ENCODE assay signal across 30 mouse cellular contexts in the genomic region with DNA sequence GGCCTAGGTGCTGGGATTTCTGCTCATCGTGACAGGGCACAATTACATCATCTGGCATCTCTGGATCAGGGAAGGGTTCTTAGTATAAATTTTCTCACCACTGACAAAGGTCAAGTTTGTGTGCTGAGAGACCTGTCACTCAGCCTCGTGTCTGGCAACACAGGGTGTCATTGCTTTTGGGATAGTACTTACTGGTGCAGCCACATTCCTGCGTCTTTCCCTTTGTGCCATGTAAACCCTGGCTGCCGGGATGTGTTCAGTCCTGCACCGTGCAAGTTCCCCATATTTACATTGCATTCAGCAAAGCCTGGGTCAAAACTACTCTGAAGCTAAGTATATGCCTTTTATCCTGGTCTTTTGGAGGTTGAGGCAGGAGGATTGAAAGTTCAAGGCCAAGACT. TPM values are rescaled to one million over a fixed set of nuclear protein-coding genes. Genes with fewer than 3 reads are reported as not detected.
A peak's percentile ranks its signal among the peaks of the same experiment; 100 is the strongest.
DNase-seq lines count a peak whose midpoint lies in the region; ATAC-seq and TF ChIP-seq lines count a peak whose summit lies in the region.
"Had no signal": no experiment of that assay in that cellular context is flagged by ENCODE, and none has a peak within 500 bp of the region (broad histone marks: within the 10 kb centered on the region; RNA-seq: fewer than 3 reads in every experiment).

No protein-coding gene starts in this region.

- TF ChIP-seq EP300 in stomach, postnatal 0 days (optimal IDR thresholded peaks at IDR 0.05), result peak; percentile 35

- no peak for ATAC-seq in limb, embryonic 15.5 days (ENCODE audit: insufficient number of reproducible peaks, low FRiP score, low TSS enrichment, low read depth)
- peak; percentile 73; the same call in 1 of the 2 replicates for ATAC-seq in stomach, postnatal 0 days (ENCODE audit: low FRiP score, low TSS enrichment)
- ATAC-seq: forebrain, embryonic 14.5 days; forebrain, postnatal 0 days; hindbrain, embryonic 16.5 days; Patski had no signal

- peak overlapping the region; percentile 22; the same call in 1 of the 2 replicates for H3K27ac ChIP-seq in limb, embryonic 15.5 days
- no peak overlapping the region for H3K27ac ChIP-seq in limb, embryonic 10.5 days
- H3K27ac ChIP-seq in small intestine, adult 2 months (ENCODE audit: insufficient read depth, low read depth, low read length), result peak overlapping the region; percentile 58
- H3K27ac ChIP-seq in stomach, postnatal 0 days (replicated peaks), result peak overlapping the region; percentile 86
- H3K27ac ChIP-seq: embryonic facial prominence, embryonic 13.5 days; gastrocnemius, adult 2 months; heart, embryonic 15.5 days; hindbrain, embryonic 10.5 days; hindbrain, embryonic 13.5 days had no signal

- H3K4me3 ChIP-seq in limb, embryonic 15.5 days, result no peak overlapping the region
- H3K4me3 ChIP-seq in limb, embryonic 10.5 days, result no peak overlapping the region
- H3K4me3 ChIP-seq in small intestine, adult 2 months (ENCODE audit: low read depth, low read length), result no peak overlapping the region
- H3K4me3 ChIP-seq in stomach, postnatal 0 days (ENCODE audit: low read depth, low read length), result no peak overlapping the region
- H3K4me3 ChIP-seq: embryonic facial prominence, embryonic 13.5 days; gastrocnemius, adult 2 months; heart, embryonic 12.5 days; heart, embryonic 15.5 days; hindbrain, embryonic 10.5 days; hindbrain, embryonic 13.5 days had no signal

- H3K9ac ChIP-seq in limb, embryonic 15.5 days, result no peak overlapping the region
- H3K9ac ChIP-seq in stomach, postnatal 0 days (ENCODE audit: low read length), result 0 out of 2 replicates have a peak overlapping the region, but pooled peaks have one; percentile 8
- H3K9ac ChIP-seq: embryonic facial prominence, embryonic 13.5 days; forebrain, postnatal 0 days; heart, embryonic 12.5 days; heart, embryonic 15.5 days; hindbrain, embryonic 13.5 days had no signal

- no peaks in the 10 kb centered on the region for H3K9me3 ChIP-seq in limb, embryonic 15.5 days
- H3K9me3 ChIP-seq in limb, embryonic 10.5 days (replicated peaks), result no peaks in the 10 kb centered on the region
- H3K9me3 ChIP-seq in stomach, postnatal 0 days (ENCODE audit: control insufficient read depth, low read length), result no peaks in the 10 kb centered on the region
- H3K9me3 ChIP-seq: embryonic facial prominence, embryonic 13.5 days; G1E; heart, embryonic 12.5 days; heart, embryonic 15.5 days; hindbrain, embryonic 10.5 days; hindbrain, embryonic 13.5 days had no signal

- 80% methylated on average over 5 of the region's 5 CpGs for WGBS in limb, embryonic 15.5 days
- WGBS in limb, embryonic 10.5 days, result 91% methylated on average over 5 of the region's 5 CpGs
- 68% methylated on average over 5 of the region's 5 CpGs for WGBS in small intestine, adult 2 months
- WGBS in stomach, postnatal 0 days, result 58% methylated on average over 5 of the region's 5 CpGs

- H3K27me3 ChIP-seq in limb, embryonic 15.5 days, result no peaks in the 10 kb centered on the region
- no peaks in the 10 kb centered on the region for H3K27me3 ChIP-seq in limb, embryonic 10.5 days (ENCODE audit: low read depth, poor library complexity, severe bottlenecking)
- H3K27me3 ChIP-seq in small intestine, adult 2 months (ENCODE audit: control insufficient read depth, insufficient read depth, low read length), result no peaks in the 10 kb centered on the region
- no peaks in the 10 kb centered on the region for H3K27me3 ChIP-seq in stomach, postnatal 0 days (ENCODE audit: control insufficient read depth, insufficient read depth, low read length)
- H3K27me3 ChIP-seq: CH12.LX; embryonic facial prominence, embryonic 13.5 days; heart, embryonic 12.5 days; heart, embryonic 15.5 days; hindbrain, embryonic 13.5 days; Patski had no signal

- H3K36me3 ChIP-seq in limb, embryonic 15.5 days, result peaks cover 60% of the 10 kb centered on the region
- H3K36me3 ChIP-seq in limb, embryonic 10.5 days, result peaks cover 97% of the 10 kb centered on the region
- H3K36me3 ChIP-seq in small intestine, adult 2 months (ENCODE audit: control insufficient read depth, insufficient read depth, low read length), result peaks cover 14% of the 10 kb centered on the region
- peaks cover 11% of the 10 kb centered on the region for H3K36me3 ChIP-seq in stomach, postnatal 0 days (ENCODE audit: control insufficient read depth, insufficient read depth, low read length)

- DNase-seq in limb, embryonic 10.5 days (ENCODE audit: low spot score), result no peak
- DNase-seq in urinary bladder, postnatal 14 days (ENCODE audit: low spot score), result peak; percentile 45
- no peak for DNase-seq in urinary bladder, postnatal 4 days (ENCODE audit: low spot score in 2 of 2)
- no peak for DNase-seq in stomach, postnatal 0 days (ENCODE audit: low spot score)
- DNase-seq in kidney, postnatal 14 days, result no peak
- DNase-seq in T-cell, adult 2 months (ENCODE audit: low spot score), result no peak
- DNase-seq: adrenal gland, adult 2 months; adrenal gland, postnatal 25 days; B cell, adult 2 months; cerebellum, adult 11-12 months; cerebellum, adult 8-10 months; cerebellum, postnatal 14 days; forebrain, postnatal 0 days; gastrocnemius, adult 2 months; gastrocnemius, postnatal 14 days; heart, adult 18-20 months; heart, postnatal 10 days; heart, postnatal 36 days had no signal

- no peak for TF ChIP-seq POLR2A in small intestine, adult 2 months (IDR thresholded peaks at IDR 0.05; ENCODE audit: low read depth, low read length)

- no peak overlapping the region for H3K4me2 ChIP-seq in limb, embryonic 15.5 days
- H3K4me2 ChIP-seq in stomach, postnatal 0 days (replicated peaks; ENCODE audit: low read depth), result no peak overlapping the region
- H3K4me2 ChIP-seq: embryonic facial prominence, embryonic 13.5 days; heart, embryonic 12.5 days; heart, embryonic 15.5 days; hindbrain, embryonic 13.5 days had no signal

- no peak for TF ChIP-seq CTCF in small intestine, adult 2 months (IDR thresholded peaks at IDR 0.05; ENCODE audit: extremely low read depth, insufficient read length, insufficient replicate concordance, low read depth, low read length)
- TF ChIP-seq CTCF in stomach, postnatal 0 days (IDR thresholded peaks at IDR 0.05; ENCODE audit: low read depth), result no peak

- H3K4me1 ChIP-seq in limb, embryonic 15.5 days, result no peaks in the 10 kb centered on the region
- H3K4me1 ChIP-seq in limb, embryonic 10.5 days, result no peaks in the 10 kb centered on the region
- H3K4me1 ChIP-seq in small intestine, adult 2 months (ENCODE audit: control insufficient read depth, insufficient read depth, insufficient read length, low read length), result no peaks in the 10 kb centered on the region; the same call in 1 of the 2 replicates
- no peaks in the 10 kb centered on the region for H3K4me1 ChIP-seq in stomach, postnatal 0 days (replicated peaks; ENCODE audit: control insufficient read depth, insufficient read depth)
- H3K4me1 ChIP-seq: embryonic facial prominence, embryonic 13.5 days; hindbrain, embryonic 10.5 days; hindbrain, embryonic 13.5 days had no signal

RNA-seq across cellular contexts. Expression of a gene that starts 11.1 kb away (rescaled TPM):
- polyA plus RNA-seq in limb, embryonic 15.5 days (2015; fragmentation: Nextera tagmentation; extraction: Ambion mirVana), result 19.1 and 21.4 TPM in 2 replicates
- polyA plus RNA-seq in limb, embryonic 10.5 days (2016; fragmentation: Nextera tagmentation; extraction: Ambion mirVana), result 54.7 and 60.2 TPM in 2 replicates
- 1.9 and 4.1 TPM in 2 replicates for polyA plus RNA-seq in small intestine, adult 2 months (2012; rRNA removed)
- 4.5 and 5.0 TPM in 2 replicates for polyA plus RNA-seq in stomach, postnatal 0 days (2015; fragmentation: Nextera tagmentation; extraction: Ambion mirVana)

RNA-seq across cellular contexts. Expression of a gene that starts 14.9 kb away (rescaled TPM):
- 210 and 217 TPM in 2 replicates for polyA plus RNA-seq in limb, embryonic 15.5 days (2015; fragmentation: Nextera tagmentation; extraction: Ambion mirVana)
- polyA plus RNA-seq in limb, embryonic 10.5 days (2016; fragmentation: Nextera tagmentation; extraction: Ambion mirVana), result 181 and 187 TPM in 2 replicates
- 41.8 and 78.2 TPM in 2 replicates for polyA plus RNA-seq in small intestine, adult 2 months (2012; rRNA removed)
- 100 and 101 TPM in 2 replicates for polyA plus RNA-seq in stomach, postnatal 0 days (2015; fragmentation: Nextera tagmentation; extraction: Ambion mirVana)

RNA-seq across cellular contexts. Expression of a gene that starts 23.5 kb away (rescaled TPM):
- polyA plus RNA-seq in limb, embryonic 15.5 days (2015; fragmentation: Nextera tagmentation; extraction: Ambion mirVana), result 42.1 and 45.6 TPM in 2 replicates
- polyA plus RNA-seq in limb, embryonic 10.5 days (2016; fragmentation: Nextera tagmentation; extraction: Ambion mirVana), result 33.3 and 40.3 TPM in 2 replicates
- 27.4 and 57.1 TPM in 2 replicates for polyA plus RNA-seq in small intestine, adult 2 months (2012; rRNA removed)
- 43.0 and 45.1 TPM in 2 replicates for polyA plus RNA-seq in stomach, postnatal 0 days (2015; fragmentation: Nextera tagmentation; extraction: Ambion mirVana)

RNA-seq across cellular contexts. Expression of a gene that starts 28.1 kb away (rescaled TPM):
- 103 and 106 TPM in 2 replicates for polyA plus RNA-seq in limb, embryonic 15.5 days (2015; fragmentation: Nextera tagmentation; extraction: Ambion mirVana)
- 205 and 213 TPM in 2 replicates for polyA plus RNA-seq in limb, embryonic 10.5 days (2016; fragmentation: Nextera tagmentation; extraction: Ambion mirVana)
- polyA plus RNA-seq in small intestine, adult 2 months (2012; rRNA removed), result 23.1 and 24.2 TPM in 2 replicates
- polyA plus RNA-seq in stomach, postnatal 0 days (2015; fragmentation: Nextera tagmentation; extraction: Ambion mirVana), result 37.8 and 38.4 TPM in 2 replicates

RNA-seq across cellular contexts. Expression of a gene that starts 45.9 kb away (rescaled TPM):
- 71.2 and 82.9 TPM in 2 replicates for polyA plus RNA-seq in limb, embryonic 15.5 days (2015; fragmentation: Nextera tagmentation; extraction: Ambion mirVana)
- 115 and 130 TPM in 2 replicates for polyA plus RNA-seq in limb, embryonic 10.5 days (2016; fragmentation: Nextera tagmentation; extraction: Ambion mirVana)
- 129 and 424 TPM in 2 replicates for polyA plus RNA-seq in small intestine, adult 2 months (2012; rRNA removed)
- 28.9 and 34.9 TPM in 2 replicates for polyA plus RNA-seq in stomach, postnatal 0 days (2015; fragmentation: Nextera tagmentation; extraction: Ambion mirVana)
